Mouse (Mus musculus) ES-Bruce4 (cell line): ENCODE results near the gene Padi6.

Source experiments
- CTCF ChIP-seq: IDR thresholded peaks from one replicate; pipeline ENCODE4 v1.8.1; 2011; ENCODE audit warnings: low read depth, low read length
- EP300 ChIP-seq: IDR thresholded peaks from 2 replicates; pipeline ENCODE4 v1.6.1; 2011; ENCODE audit warnings: low read depth, low read length; ENCODE audit not compliant: insufficient read depth

DNA sequence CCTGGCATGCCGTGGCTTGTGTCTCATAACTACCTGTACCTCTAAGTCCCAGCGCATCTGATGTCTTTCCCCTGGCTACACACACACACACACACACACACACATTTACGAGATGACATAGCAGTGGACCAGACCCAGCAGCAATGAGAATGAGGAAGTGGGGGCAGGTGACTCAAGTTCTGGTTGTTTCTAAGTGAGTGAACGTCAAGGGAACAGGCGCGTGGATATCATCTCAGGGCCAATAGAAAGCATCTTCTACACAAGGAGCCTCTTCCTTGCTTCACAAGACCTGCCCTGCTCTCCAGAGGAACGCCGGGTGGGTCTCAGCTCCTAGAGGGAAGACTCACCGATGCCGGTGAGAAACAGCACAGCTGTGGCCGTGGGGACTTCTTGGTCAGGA, 1.8 kb downstream of the Padi6 start:
- TF ChIP-seq CTCF (no peak), EP300 (no peak)
